Mouse (Mus musculus) limb, embryonic 12.5 days (tissue): ENCODE data around the gene Cux2. TPM values are rescaled to one million over a fixed set of nuclear protein-coding genes. Genes with fewer than 3 reads are reported as not detected.

ENCODE experiments used
- ATAC-seq: fragments of 200-750 bp; cut with Nextera tagmentation; 2 replicates; pipeline ENCODE4 v1.8.0; 2017; ENCODE audit warnings: low read depth, moderate TSS enrichment; ENCODE audit not compliant: insufficient number of reproducible peaks, insufficient read depth, low FRiP score, low TSS enrichment
- H3K27ac ChIP-seq: fragments of 300-500 bp; sonication (generic); 2 replicates; pipeline ENCODE4 v1.5.1; 2016; ENCODE audit warnings: mild to moderate bottlenecking, moderate library complexity
- H3K27me3 ChIP-seq: fragments of 300-500 bp; sonication (generic); 2 replicates; pipeline ENCODE4 v1.6.1; 2016; ENCODE audit warnings: mild to moderate bottlenecking, moderate library complexity
- H3K36me3 ChIP-seq: fragments of 300-500 bp; sonication (generic); 2 replicates; pipeline ENCODE4 v1.6.1; 2016; ENCODE audit warnings: mild to moderate bottlenecking, moderate library complexity
- H3K4me1 ChIP-seq: fragments of 300-500 bp; sonication (generic); replicated peaks from 2 replicates; pipeline ENCODE4 v1.6.1; 2016
- H3K4me2 ChIP-seq: fragments of 300-500 bp; sonication (generic); 2 replicates; pipeline ENCODE4 v1.6.1; 2016; ENCODE audit warnings: mild to moderate bottlenecking, moderate library complexity
- H3K4me3 ChIP-seq: fragments of 300-500 bp; sonication (generic); replicated peaks from 2 replicates; pipeline ENCODE4 v1.5.1; 2016; ENCODE audit warnings: mild to moderate bottlenecking
- H3K9ac ChIP-seq: fragments of 300-500 bp; sonication (generic); replicated peaks from 2 replicates; pipeline ENCODE4 v1.6.1; 2016; ENCODE audit warnings: mild to moderate bottlenecking, moderate library complexity
- H3K9me3 ChIP-seq: fragments of 300-500 bp; sonication (generic); 2 replicates; pipeline ENCODE4 v1.6.1; 2016; ENCODE audit warnings: mild to moderate bottlenecking, moderate library complexity
- WGBS: fragments of 180-500 bp; shearing (Covaris S2); methylation state at CpG from one replicate; pipeline ENCODE4 v1.1.7; 2016; 5-methylcytosine and 5-hydroxymethylcytosine counted together
- polyA plus RNA-seq: library from polyadenylated mRNA; unstranded; fragments of >200 nt; fragmentation: Nextera tagmentation; extraction: Ambion mirVana; gene quantifications from 2 replicates; pipeline ENCODE4 v1.2.1, GENCODE M21; 2016

Cux2 gene
- polyA plus RNA-seq, 1 experiment from 2014 or later = 5.0 TPM

GRCm38 (mm10) chr5:121919216-121919615 lies 130.7 kb downstream of the Cux2 start:
- Histone ChIP-seq H3K9me3 (no peaks in the 10 kb centered on the region), H3K27ac (no peak overlapping the region), H3K4me1 (peaks cover 7% of the 10 kb centered on the region), H3K4me3 (no peak overlapping the region), H3K36me3 (no peaks in the 10 kb centered on the region), H3K9ac (no peak overlapping the region), H3K27me3 (peaks cover 29% of the 10 kb centered on the region), H3K4me2 (no peak overlapping the region)
- 81% methylated on average over 7 of the region's 7 CpGs for WGBS
- no peak for ATAC-seq

GRCm38 (mm10) chr5:121916813-121917212 lies 133.1 kb downstream of the Cux2 start:
- WGBS = 83% methylated on average over 4 of the region's 4 CpGs
- no peak for ATAC-seq

GRCm38 (mm10) chr5:121913999-121914398 lies 135.9 kb downstream of the Cux2 start:
- Histone ChIP-seq H3K9ac (0 out of 2 replicates have a peak overlapping the region, but pooled peaks have one; percentile 23), H3K27ac (peak overlapping the region; percentile 62), H3K4me3 (no peak overlapping the region), H3K4me1 (peaks cover 15% of the 10 kb centered on the region), H3K27me3 (peaks cover 3% of the 10 kb centered on the region; the same call in 1 of the 2 replicates), H3K4me2 (peak overlapping the region; percentile 34), H3K9me3 (no peaks in the 10 kb centered on the region), H3K36me3 (no peaks in the 10 kb centered on the region)
- peak; percentile 76 for ATAC-seq
- WGBS = 18% methylated on average over 23 of the region's 23 CpGs

More at GRCm38 (mm10) chr5:121916813-121917212, 133.1 kb downstream of the Cux2 start:
- no peaks in the 10 kb centered on the region for H3K9me3 ChIP-seq
- peaks cover 14% of the 10 kb centered on the region for H3K4me1 ChIP-seq
- no peak overlapping the region for H3K4me3 ChIP-seq
- no peak overlapping the region for H3K27ac ChIP-seq
- H3K4me2 ChIP-seq = no peak overlapping the region
- H3K9ac ChIP-seq = no peak overlapping the region
- peaks cover 5% of the 10 kb centered on the region; the same call in 1 of the 2 replicates for H3K27me3 ChIP-seq
- H3K36me3 ChIP-seq = no peaks in the 10 kb centered on the region

- no peak for ATAC-seq
- H3K9me3 ChIP-seq = no peaks in the 10 kb centered on the region
- H3K27ac ChIP-seq = no peak overlapping the region
- H3K36me3 ChIP-seq = no peaks in the 10 kb centered on the region
- H3K4me1 ChIP-seq = peaks cover 16% of the 10 kb centered on the region
- 79% methylated on average over 21 of the region's 21 CpGs for WGBS
- no peaks in the 10 kb centered on the region; the same call in 1 of the 2 replicates for H3K27me3 ChIP-seq
- H3K4me3 ChIP-seq = no peak overlapping the region
- no peak overlapping the region for H3K4me2 ChIP-seq
- no peak overlapping the region for H3K9ac ChIP-seq
Measured at GRCm38 (mm10) chr5:121909226-121909985, 140.5 kb downstream of the Cux2 start.

GRCm38 (mm10) chr5:121905671-121906070 lies 144.2 kb downstream of the Cux2 start:
- ATAC-seq = no peak
- WGBS = 78% methylated on average over 17 of the region's 17 CpGs
- Histone ChIP-seq H3K27me3 (no peaks in the 10 kb centered on the region), H3K36me3 (no peaks in the 10 kb centered on the region), H3K4me3 (no peak overlapping the region), H3K4me1 (peaks cover 24% of the 10 kb centered on the region), H3K9me3 (no peaks in the 10 kb centered on the region), H3K27ac (no peak overlapping the region), H3K4me2 (no peak overlapping the region), H3K9ac (no peak overlapping the region)

- no peak overlapping the region for H3K4me2 ChIP-seq
- H3K27ac ChIP-seq = no peak overlapping the region
- H3K27me3 ChIP-seq = no peaks in the 10 kb centered on the region
- no peak overlapping the region for H3K4me3 ChIP-seq
- H3K4me1 ChIP-seq = peaks cover 24% of the 10 kb centered on the region
- H3K36me3 ChIP-seq = no peaks in the 10 kb centered on the region
- no peak for ATAC-seq
- WGBS = 91% methylated on average over 14 of the region's 14 CpGs
- H3K9ac ChIP-seq = no peak overlapping the region
- H3K9me3 ChIP-seq = no peaks in the 10 kb centered on the region
Measured at GRCm38 (mm10) chr5:121904799-121905198, 145.1 kb downstream of the Cux2 start.

GRCm38 (mm10) chr5:121902809-121903745 lies 146.8 kb downstream of the Cux2 start:
- Histone ChIP-seq H3K9ac (no peak overlapping the region), H3K27ac (peak overlapping the region; percentile 41; the same call in 1 of the 2 replicates)
- 41% methylated on average over 23 of the region's 23 CpGs for WGBS

GRCm38 (mm10) chr5:121895117-121895756 lies 154.7 kb downstream of the Cux2 start:
- ATAC-seq = no peak

More at GRCm38 (mm10) chr5:121902809-121903745, 146.8 kb downstream of the Cux2 start:
- H3K4me2 ChIP-seq = no peak overlapping the region
- H3K4me1 ChIP-seq = peaks cover 20% of the 10 kb centered on the region
- H3K4me3 ChIP-seq = no peak overlapping the region
- no peak for ATAC-seq
- H3K9me3 ChIP-seq = no peaks in the 10 kb centered on the region
- H3K36me3 ChIP-seq = no peaks in the 10 kb centered on the region
- H3K27me3 ChIP-seq = no peaks in the 10 kb centered on the region

GRCm38 (mm10) chr5:121894647-121895046 lies 155.3 kb downstream of the Cux2 start:
- no peak for ATAC-seq
- no peak overlapping the region for H3K27ac ChIP-seq
- H3K36me3 ChIP-seq = no peaks in the 10 kb centered on the region

More at GRCm38 (mm10) chr5:121895117-121895756, 154.7 kb downstream of the Cux2 start:
- no peak overlapping the region for H3K9ac ChIP-seq
- H3K27me3 ChIP-seq = peaks cover 22% of the 10 kb centered on the region; the same call in 1 of the 2 replicates
- no peak overlapping the region for H3K27ac ChIP-seq
- H3K4me2 ChIP-seq = no peak overlapping the region
- H3K4me1 ChIP-seq = peaks cover 13% of the 10 kb centered on the region
- no peaks in the 10 kb centered on the region for H3K9me3 ChIP-seq
- no peak overlapping the region for H3K4me3 ChIP-seq
- 42% methylated on average over 24 of the region's 24 CpGs for WGBS
- H3K36me3 ChIP-seq = no peaks in the 10 kb centered on the region

GRCm38 (mm10) chr5:121893581-121893980 lies 156.3 kb downstream of the Cux2 start:
- no peak for ATAC-seq
- Histone ChIP-seq H3K27ac (no peak overlapping the region), H3K4me2 (no peak overlapping the region), H3K4me1 (peaks cover 23% of the 10 kb centered on the region), H3K27me3 (peaks cover 22% of the 10 kb centered on the region; the same call in 1 of the 2 replicates), H3K36me3 (no peaks in the 10 kb centered on the region), H3K9ac (no peak overlapping the region), H3K9me3 (no peaks in the 10 kb centered on the region), H3K4me3 (no peak overlapping the region)
- WGBS = 33% methylated on average over 3 of the region's 3 CpGs

More at GRCm38 (mm10) chr5:121894647-121895046, 155.3 kb downstream of the Cux2 start:
- WGBS = 51% methylated on average over 10 of the region's 10 CpGs
- Histone ChIP-seq H3K9ac (no peak overlapping the region), H3K27me3 (peaks cover 22% of the 10 kb centered on the region; the same call in 1 of the 2 replicates), H3K9me3 (no peaks in the 10 kb centered on the region), H3K4me2 (no peak overlapping the region), H3K4me1 (peaks cover 19% of the 10 kb centered on the region), H3K4me3 (no peak overlapping the region)
